Mouse (Mus musculus): ENCODE data around the gene Nav2. TPM values are rescaled to one million over a fixed set of nuclear protein-coding genes. Genes with fewer than 3 reads are reported as not detected.

Nav2 gene
- total RNA-seq, 2 experiments from 2014 or later = 1.4 TPM

GRCm38 (mm10) chr7:49497426-49497892 lies 588.9 kb downstream of the Nav2 start:
- ATAC-seq (replicated peaks; ENCODE audit: low FRiP score, low TSS enrichment, poor library complexity, severe bottlenecking) = no peak

GRCm38 (mm10) chr7:49499598-49499997 lies 591.1 kb downstream of the Nav2 start:
- no peak for ATAC-seq (replicated peaks; ENCODE audit: low FRiP score, low TSS enrichment, poor library complexity, severe bottlenecking)

GRCm38 (mm10) chr7:49500916-49501315 lies 592.4 kb downstream of the Nav2 start:
- ATAC-seq (replicated peaks; ENCODE audit: low FRiP score, low TSS enrichment, poor library complexity, severe bottlenecking) = no peak

- ATAC-seq (replicated peaks; ENCODE audit: low FRiP score, low TSS enrichment, poor library complexity, severe bottlenecking) = no peak
These were observed 594.9 kb downstream of the Nav2 start for GRCm38 (mm10) chr7:49503419-49503818.

GRCm38 (mm10) chr7:49503881-49504280 lies 595.4 kb downstream of the Nav2 start:
- ATAC-seq (replicated peaks; ENCODE audit: low FRiP score, low TSS enrichment, poor library complexity, severe bottlenecking) = no peak

- ATAC-seq (replicated peaks; ENCODE audit: low FRiP score, low TSS enrichment, poor library complexity, severe bottlenecking) = no peak
These were observed 595.8 kb downstream of the Nav2 start for GRCm38 (mm10) chr7:49504297-49504696.

- ATAC-seq (replicated peaks; ENCODE audit: low FRiP score, low TSS enrichment, poor library complexity, severe bottlenecking) = no peak
These were observed 596.5 kb downstream of the Nav2 start for GRCm38 (mm10) chr7:49505024-49505423.

- ATAC-seq (replicated peaks; ENCODE audit: low FRiP score, low TSS enrichment, poor library complexity, severe bottlenecking) = no peak
These were observed 597.7 kb downstream of the Nav2 start for GRCm38 (mm10) chr7:49506085-49506820.

- ATAC-seq (replicated peaks; ENCODE audit: low FRiP score, low TSS enrichment, poor library complexity, severe bottlenecking) = no peak
These were observed 599.5 kb downstream of the Nav2 start for GRCm38 (mm10) chr7:49507943-49508506.

GRCm38 (mm10) chr7:49511820-49512453 lies 603.4 kb downstream of the Nav2 start:
- ATAC-seq (replicated peaks; ENCODE audit: low FRiP score, low TSS enrichment, poor library complexity, severe bottlenecking) = no peak

- no peak for ATAC-seq (replicated peaks; ENCODE audit: low FRiP score, low TSS enrichment, poor library complexity, severe bottlenecking)
These were observed 605.4 kb downstream of the Nav2 start for GRCm38 (mm10) chr7:49513763-49514437.

GRCm38 (mm10) chr7:49515012-49515411 lies 606.5 kb downstream of the Nav2 start:
- ATAC-seq (replicated peaks; ENCODE audit: low FRiP score, low TSS enrichment, poor library complexity, severe bottlenecking) = no peak

GRCm38 (mm10) chr7:49520504-49520903 lies 612.0 kb downstream of the Nav2 start:
- ATAC-seq (replicated peaks; ENCODE audit: low FRiP score, low TSS enrichment, poor library complexity, severe bottlenecking) = no peak

GRCm38 (mm10) chr7:49521349-49521748 lies 612.8 kb downstream of the Nav2 start:
- no peak for ATAC-seq (replicated peaks; ENCODE audit: low FRiP score, low TSS enrichment, poor library complexity, severe bottlenecking)

- no peak for ATAC-seq (replicated peaks; ENCODE audit: low FRiP score, low TSS enrichment, poor library complexity, severe bottlenecking)
These were observed 613.5 kb downstream of the Nav2 start for GRCm38 (mm10) chr7:49521976-49522375.

GRCm38 (mm10) chr7:49522411-49523114 lies 614.0 kb downstream of the Nav2 start:
- no peak for ATAC-seq (replicated peaks; ENCODE audit: low FRiP score, low TSS enrichment, poor library complexity, severe bottlenecking)

GRCm38 (mm10) chr7:49523115-49523445 lies 614.6 kb downstream of the Nav2 start:
- no peak for ATAC-seq (replicated peaks; ENCODE audit: low FRiP score, low TSS enrichment, poor library complexity, severe bottlenecking)

- no peak for ATAC-seq (replicated peaks; ENCODE audit: low FRiP score, low TSS enrichment, poor library complexity, severe bottlenecking)
These were observed 615.2 kb downstream of the Nav2 start for GRCm38 (mm10) chr7:49523729-49524128.

- ATAC-seq (replicated peaks; ENCODE audit: low FRiP score, low TSS enrichment, poor library complexity, severe bottlenecking) = no peak
These were observed 617.0 kb downstream of the Nav2 start for GRCm38 (mm10) chr7:49525348-49526100.

Data from megakaryocyte-erythroid progenitor cell, adult 5-6 weeks (primary cell).